Mouse (Mus musculus) neural tube, embryonic 12.5 days (tissue): ENCODE results near the gene Trabd2b. TPM values are rescaled to one million over a fixed set of nuclear protein-coding genes. Genes with fewer than 3 reads are reported as not detected.

Experiments used
- ATAC-seq: fragments of 200-750 bp; cut with Nextera tagmentation; 2 replicates; pipeline ENCODE4 v1.8.0; 2017; ENCODE audit warnings: low read depth, mild to moderate bottlenecking, moderate TSS enrichment, moderate library complexity; ENCODE audit not compliant: low FRiP score
- H3K27ac ChIP-seq: fragments of 300-500 bp; sonication (generic); 2 replicates; pipeline ENCODE4 v1.5.1; 2016
- H3K27me3 ChIP-seq: fragments of 300-500 bp; sonication (generic); replicated peaks from 2 replicates; pipeline ENCODE4 v1.6.1; 2016; ENCODE audit warnings: mild to moderate bottlenecking
- H3K36me3 ChIP-seq: fragments of 300-500 bp; sonication (generic); 2 replicates; pipeline ENCODE4 v1.6.1; 2016; ENCODE audit warnings: mild to moderate bottlenecking
- H3K4me1 ChIP-seq: fragments of 300-500 bp; sonication (generic); 2 replicates; pipeline ENCODE4 v1.6.1; 2016
- H3K4me2 ChIP-seq: fragments of 300-500 bp; sonication (generic); replicated peaks from 2 replicates; pipeline ENCODE4 v1.6.1; 2016; ENCODE audit warnings: mild to moderate bottlenecking
- H3K4me3 ChIP-seq: fragments of 300-500 bp; sonication (generic); 2 replicates; pipeline ENCODE4 v1.5.1; 2016
- H3K9ac ChIP-seq: fragments of 300-500 bp; sonication (generic); 2 replicates; pipeline ENCODE4 v1.6.1; 2016; ENCODE audit warnings: mild to moderate bottlenecking
- H3K9me3 ChIP-seq: fragments of 300-500 bp; sonication (generic); 2 replicates; pipeline ENCODE4 v1.6.1; 2016; ENCODE audit warnings: mild to moderate bottlenecking
- WGBS: fragments of 180-500 bp; shearing (Covaris S2); methylation state at CpG from one replicate; pipeline ENCODE4 v1.1.7; 2016; 5-methylcytosine and 5-hydroxymethylcytosine counted together
- polyA plus RNA-seq: library from polyadenylated mRNA; unstranded; fragments of >200 nt; fragmentation: Nextera tagmentation; extraction: Ambion mirVana; gene quantifications from 2 replicates; pipeline ENCODE4 v1.2.1, GENCODE M21; 2016

Trabd2b gene
- polyA plus RNA-seq, 1 experiment from 2014 or later: 1.6 TPM

DNA sequence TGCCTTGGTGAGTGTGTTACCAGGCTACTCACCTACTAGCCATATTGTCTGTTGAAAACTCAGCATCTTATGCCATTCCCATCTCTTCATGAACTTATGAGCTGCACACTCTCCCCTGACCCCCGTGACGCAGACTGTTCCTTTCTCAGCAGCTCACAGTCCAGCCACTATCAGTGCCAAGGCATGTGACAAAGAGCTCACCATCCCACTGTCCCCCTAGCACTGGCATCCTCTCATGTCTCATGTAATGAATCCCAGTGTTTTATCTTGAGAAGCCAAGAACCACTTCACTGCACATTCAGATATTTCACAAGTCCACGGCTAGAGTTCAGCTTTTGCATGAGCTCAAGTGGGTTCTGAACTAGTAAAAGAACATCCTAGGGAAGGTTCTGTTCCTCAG, 105.1 kb downstream of the Trabd2b start:
- no peak overlapping the region for H3K4me3 ChIP-seq
- WGBS: 88% methylated on average over 3 of the region's 3 CpGs
- no peak overlapping the region for H3K4me2 ChIP-seq
- ATAC-seq: no peak
- H3K9ac ChIP-seq: no peak overlapping the region
- no peaks in the 10 kb centered on the region for H3K36me3 ChIP-seq
- H3K27me3 ChIP-seq: no peaks in the 10 kb centered on the region
- no peak overlapping the region for H3K27ac ChIP-seq
- H3K4me1 ChIP-seq: no peaks in the 10 kb centered on the region
- H3K9me3 ChIP-seq: no peaks in the 10 kb centered on the region

DNA sequence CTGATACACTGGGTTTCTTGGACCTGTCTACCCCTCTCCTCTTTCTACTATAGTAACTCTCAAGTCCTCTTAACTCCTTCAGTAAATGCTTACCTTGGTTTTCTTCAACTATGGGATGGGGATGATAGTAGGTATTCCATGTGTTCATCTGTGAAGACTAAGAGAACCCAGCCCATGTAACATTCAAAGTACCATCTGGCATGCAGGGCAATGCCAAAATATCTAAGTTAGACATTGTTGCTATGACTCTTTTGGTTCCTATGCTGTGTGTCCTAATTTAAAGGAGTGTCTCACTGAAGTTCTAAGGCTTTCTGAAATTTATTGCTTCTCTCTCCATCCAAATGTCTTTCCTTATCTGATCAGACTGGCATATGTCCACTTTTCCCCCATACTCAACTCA, 106.6 kb downstream of the Trabd2b start:
- no peaks in the 10 kb centered on the region for H3K27me3 ChIP-seq
- no peak overlapping the region for H3K4me2 ChIP-seq
- H3K4me1 ChIP-seq: no peaks in the 10 kb centered on the region
- no peaks in the 10 kb centered on the region for H3K9me3 ChIP-seq
- H3K27ac ChIP-seq: no peak overlapping the region
- H3K4me3 ChIP-seq: no peak overlapping the region
- no peaks in the 10 kb centered on the region for H3K36me3 ChIP-seq
- no peak overlapping the region for H3K9ac ChIP-seq
- no peak for ATAC-seq

DNA sequence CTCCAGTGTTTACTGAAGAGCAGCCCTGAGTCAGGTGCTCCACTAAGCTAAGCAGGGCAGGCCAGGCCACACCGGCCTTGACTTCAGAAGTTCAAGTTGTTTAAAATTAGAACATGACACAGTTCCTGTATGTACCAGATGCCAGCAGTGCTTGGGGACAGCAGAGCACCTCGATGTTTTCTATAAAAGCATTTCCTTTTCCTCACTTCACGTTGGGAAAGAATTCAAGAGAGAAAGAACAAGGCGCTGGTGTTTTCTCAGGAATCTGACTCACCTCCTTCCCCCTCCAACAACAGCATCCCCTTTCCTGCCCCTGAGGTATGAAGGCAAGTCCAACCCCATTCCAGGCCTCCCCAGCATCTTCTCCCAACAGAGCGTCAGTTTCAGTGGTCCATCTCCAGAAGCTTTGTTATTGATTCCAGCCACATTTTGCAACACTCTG, 108.8 kb downstream of the Trabd2b start:
- H3K27me3 ChIP-seq: no peaks in the 10 kb centered on the region
- H3K4me1 ChIP-seq: no peaks in the 10 kb centered on the region
- no peak overlapping the region for H3K4me2 ChIP-seq
- H3K4me3 ChIP-seq: no peak overlapping the region
- WGBS: 86% methylated on average over 5 of the region's 5 CpGs
- no peaks in the 10 kb centered on the region for H3K36me3 ChIP-seq
- no peak overlapping the region for H3K27ac ChIP-seq
- no peaks in the 10 kb centered on the region for H3K9me3 ChIP-seq
- ATAC-seq: no peak
- H3K9ac ChIP-seq: no peak overlapping the region

DNA sequence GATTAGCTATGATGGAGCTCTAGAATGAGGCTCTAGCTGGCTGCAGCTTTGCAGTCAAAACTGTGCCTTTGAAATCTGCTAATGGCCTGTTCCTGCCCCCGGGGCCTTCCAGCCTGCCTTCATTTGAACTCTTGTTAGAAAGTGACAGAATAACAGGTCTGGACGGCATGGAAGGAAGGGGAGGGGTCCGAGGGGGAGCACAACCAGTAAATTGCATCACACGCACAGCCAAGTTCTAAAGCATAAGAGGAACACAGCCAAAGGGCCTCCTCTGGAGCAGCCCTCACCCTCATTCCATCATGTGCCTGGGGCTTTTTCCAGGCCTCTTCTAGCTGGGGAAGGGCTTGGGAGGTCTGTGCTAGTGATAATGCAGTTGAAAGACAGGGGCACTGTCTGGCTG, 110.1 kb downstream of the Trabd2b start:
- Histone ChIP-seq H3K9ac (no peak overlapping the region), H3K27ac (no peak overlapping the region), H3K4me1 (no peaks in the 10 kb centered on the region), H3K36me3 (no peaks in the 10 kb centered on the region), H3K27me3 (no peaks in the 10 kb centered on the region), H3K9me3 (no peaks in the 10 kb centered on the region), H3K4me3 (no peak overlapping the region), H3K4me2 (no peak overlapping the region)
- WGBS: 31% methylated on average over 4 of the region's 4 CpGs
- ATAC-seq: no peak

DNA sequence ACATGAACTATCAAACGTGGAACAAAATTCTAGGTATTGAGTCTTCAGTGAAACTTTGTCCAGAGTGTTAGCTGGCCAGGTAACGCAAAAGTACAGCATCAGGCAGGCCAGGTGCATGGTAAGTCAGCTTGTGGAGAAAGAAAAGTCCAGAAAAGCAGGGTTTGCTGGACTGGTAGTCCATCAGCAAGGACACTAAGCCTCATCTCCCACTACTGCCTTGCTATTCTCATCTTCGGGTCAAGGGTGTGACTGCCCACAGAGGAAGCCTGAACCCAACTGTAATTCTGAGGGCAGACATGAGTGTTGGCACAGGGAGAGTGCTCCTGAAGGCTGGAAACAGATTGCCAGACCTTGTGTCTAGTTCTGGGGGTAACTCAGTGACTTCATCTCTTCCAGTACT, 111.5 kb downstream of the Trabd2b start:
- 85% methylated on average over 3 of the region's 3 CpGs for WGBS
- no peak for ATAC-seq

DNA sequence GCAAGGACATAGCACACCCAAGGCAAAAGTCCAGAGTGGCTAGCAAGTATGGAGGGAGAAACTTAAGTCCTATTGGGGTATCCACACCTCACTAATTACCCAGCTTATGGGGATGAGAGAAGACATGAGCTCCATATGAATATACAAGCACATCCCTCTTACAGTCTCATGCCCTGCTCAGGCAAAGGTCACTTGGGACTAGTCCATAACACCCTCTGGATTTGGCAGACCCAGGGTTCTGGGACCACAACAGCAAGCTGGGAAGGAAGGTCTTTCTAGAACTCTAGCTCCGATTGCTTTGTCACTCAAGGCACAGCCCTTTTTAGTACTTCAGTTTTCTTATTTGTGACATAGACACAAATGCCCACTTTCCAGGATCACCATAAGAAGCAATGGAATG, 112.0 kb downstream of the Trabd2b start:
- Histone ChIP-seq H3K4me1 (no peaks in the 10 kb centered on the region), H3K9ac (no peak overlapping the region), H3K4me3 (no peak overlapping the region), H3K27me3 (no peaks in the 10 kb centered on the region), H3K9me3 (no peaks in the 10 kb centered on the region), H3K4me2 (no peak overlapping the region), H3K27ac (no peak overlapping the region), H3K36me3 (no peaks in the 10 kb centered on the region)
- WGBS: 95% methylated on average over 1 of the region's 1 CpGs
- ATAC-seq: no peak

More for the DNA sequence above, 111.5 kb downstream of the Trabd2b start:
- no peaks in the 10 kb centered on the region for H3K27me3 ChIP-seq
- no peak overlapping the region for H3K27ac ChIP-seq
- H3K36me3 ChIP-seq: no peaks in the 10 kb centered on the region
- H3K9me3 ChIP-seq: no peaks in the 10 kb centered on the region
- H3K4me3 ChIP-seq: no peak overlapping the region
- H3K4me2 ChIP-seq: no peak overlapping the region
- H3K4me1 ChIP-seq: no peaks in the 10 kb centered on the region
- no peak overlapping the region for H3K9ac ChIP-seq

DNA sequence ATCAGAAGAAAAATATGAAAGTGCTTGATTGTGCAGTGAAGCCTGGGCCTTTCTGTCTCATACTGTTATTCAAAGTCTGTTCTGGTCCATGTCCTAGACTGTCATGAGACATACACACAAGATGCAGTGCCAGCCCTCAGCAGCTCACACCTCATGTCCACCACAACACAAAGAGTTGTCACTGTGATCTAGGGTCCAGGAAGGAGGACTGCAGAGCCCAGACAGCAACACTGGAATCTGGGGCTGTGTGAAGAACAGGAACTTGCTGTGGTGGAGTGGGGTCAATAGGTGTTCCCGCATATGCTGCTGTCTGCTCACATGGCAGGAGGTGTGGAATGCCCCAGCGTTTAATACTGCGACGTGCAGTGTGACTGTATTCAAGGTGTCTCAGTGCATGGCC, 112.8 kb downstream of the Trabd2b start:
- Histone ChIP-seq H3K36me3 (no peaks in the 10 kb centered on the region), H3K4me2 (no peak overlapping the region), H3K4me1 (0 out of 2 replicates have a peak, but pooled peaks cover 5% of the 10 kb centered on the region), H3K4me3 (no peak overlapping the region), H3K27me3 (no peaks in the 10 kb centered on the region), H3K9me3 (no peaks in the 10 kb centered on the region), H3K9ac (no peak overlapping the region), H3K27ac (no peak overlapping the region)
- 80% methylated on average over 4 of the region's 4 CpGs for WGBS
- no peak for ATAC-seq

DNA sequence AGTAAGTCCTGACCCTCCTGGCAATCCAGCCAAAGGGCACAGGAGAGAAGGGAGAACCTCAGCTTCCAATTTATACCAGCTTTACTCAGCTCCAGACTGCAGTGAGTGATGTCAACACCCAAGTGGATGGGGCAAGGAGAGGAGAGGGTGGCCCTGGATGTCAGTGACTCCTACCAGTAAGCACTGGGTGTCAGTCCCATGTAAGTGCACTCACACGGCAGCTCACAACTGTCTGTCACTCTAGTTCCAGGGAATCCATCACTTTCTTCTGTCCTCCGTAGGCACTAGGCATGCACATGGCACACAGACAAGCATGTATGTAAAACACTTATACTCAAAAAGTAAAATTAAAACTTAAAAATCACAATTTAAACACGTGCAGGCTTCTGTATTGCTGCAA, 113.4 kb downstream of the Trabd2b start:
- H3K4me3 ChIP-seq: no peak overlapping the region
- 0 out of 2 replicates have a peak, but pooled peaks cover 5% of the 10 kb centered on the region for H3K4me1 ChIP-seq
- H3K9me3 ChIP-seq: no peaks in the 10 kb centered on the region
- no peak overlapping the region for H3K27ac ChIP-seq
- H3K4me2 ChIP-seq: no peak overlapping the region
- no peaks in the 10 kb centered on the region for H3K36me3 ChIP-seq
- WGBS: 89% methylated on average over 3 of the region's 3 CpGs
- ATAC-seq: no peak
- H3K9ac ChIP-seq: no peak overlapping the region
- no peaks in the 10 kb centered on the region for H3K27me3 ChIP-seq

DNA sequence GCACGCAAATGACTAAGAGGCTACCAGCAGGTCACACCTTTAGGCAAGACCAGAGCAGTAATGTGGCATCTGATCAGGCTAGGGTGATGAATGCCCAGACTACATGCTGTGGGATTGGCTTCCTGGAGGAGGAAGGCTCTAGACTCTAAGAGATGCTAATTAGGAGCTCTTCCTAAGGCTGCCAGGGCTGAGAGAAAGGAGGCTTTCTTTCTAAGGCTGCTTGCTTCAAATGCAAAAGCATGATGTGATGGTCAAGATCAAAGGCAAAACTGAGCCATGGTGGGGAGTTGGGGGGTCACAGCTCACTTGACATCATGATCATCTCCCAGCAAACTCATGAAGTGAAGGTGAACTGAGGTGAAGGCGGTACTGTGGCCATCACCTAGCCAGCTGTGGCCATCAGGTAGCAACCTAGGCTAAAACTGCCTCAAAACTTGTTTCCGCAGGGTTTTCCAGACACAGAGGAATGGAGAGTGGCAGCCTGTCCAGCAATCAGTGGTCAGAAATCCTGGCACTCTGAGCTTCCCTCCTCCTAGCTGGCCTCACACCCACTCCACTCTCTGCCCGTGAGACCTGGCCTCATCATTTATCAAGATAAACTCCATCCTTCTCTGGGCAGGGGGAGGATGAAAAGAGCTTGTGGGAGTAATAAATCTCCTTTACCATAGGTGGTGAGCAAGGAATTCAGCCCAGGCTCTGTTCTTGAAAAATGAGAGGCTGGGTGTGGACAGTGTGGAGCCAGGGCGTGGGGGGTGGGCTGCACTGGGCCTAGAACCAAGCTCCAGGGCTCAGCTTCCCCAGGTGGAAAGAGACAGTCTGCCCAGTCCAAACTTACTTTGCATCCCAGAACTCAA, 117.0 kb downstream of the Trabd2b start:
- H3K9ac ChIP-seq: no peak overlapping the region
- H3K4me2 ChIP-seq: no peak overlapping the region
- ATAC-seq: peak; percentile 17; the same call in 1 of the 2 replicates
- H3K27me3 ChIP-seq: no peaks in the 10 kb centered on the region
- 0 out of 2 replicates have a peak, but pooled peaks cover 5% of the 10 kb centered on the region for H3K4me1 ChIP-seq
- no peaks in the 10 kb centered on the region for H3K36me3 ChIP-seq
- H3K9me3 ChIP-seq: no peaks in the 10 kb centered on the region
- H3K27ac ChIP-seq: no peak overlapping the region
- WGBS: 60% methylated on average over 5 of the region's 5 CpGs
- no peak overlapping the region for H3K4me3 ChIP-seq

DNA sequence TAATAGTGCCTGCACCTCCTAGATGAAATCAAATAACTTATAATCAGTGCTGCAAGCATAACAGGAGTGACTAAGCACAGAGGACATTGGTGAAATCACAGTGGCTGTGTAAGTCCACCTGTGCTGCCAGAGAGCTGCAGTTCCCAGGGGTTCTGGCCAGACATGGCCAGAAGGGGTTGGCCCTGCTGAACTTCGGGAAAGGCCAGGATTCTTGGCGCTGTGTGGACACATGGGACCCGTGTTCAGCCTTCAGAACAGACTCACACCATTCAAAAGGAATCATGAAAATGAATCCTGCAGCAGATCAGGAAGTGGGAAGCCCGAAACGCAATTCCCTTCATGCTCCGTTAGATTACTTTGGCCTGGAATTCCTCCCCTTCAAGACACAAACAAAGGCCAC, 125.1 kb downstream of the Trabd2b start:
- Histone ChIP-seq H3K27me3 (no peaks in the 10 kb centered on the region), H3K4me2 (no peak overlapping the region), H3K4me1 (no peaks in the 10 kb centered on the region), H3K27ac (no peak overlapping the region), H3K9ac (no peak overlapping the region), H3K36me3 (no peaks in the 10 kb centered on the region), H3K4me3 (no peak overlapping the region), H3K9me3 (no peaks in the 10 kb centered on the region)
- WGBS: 56% methylated on average over 6 of the region's 6 CpGs
- ATAC-seq: no peak

DNA sequence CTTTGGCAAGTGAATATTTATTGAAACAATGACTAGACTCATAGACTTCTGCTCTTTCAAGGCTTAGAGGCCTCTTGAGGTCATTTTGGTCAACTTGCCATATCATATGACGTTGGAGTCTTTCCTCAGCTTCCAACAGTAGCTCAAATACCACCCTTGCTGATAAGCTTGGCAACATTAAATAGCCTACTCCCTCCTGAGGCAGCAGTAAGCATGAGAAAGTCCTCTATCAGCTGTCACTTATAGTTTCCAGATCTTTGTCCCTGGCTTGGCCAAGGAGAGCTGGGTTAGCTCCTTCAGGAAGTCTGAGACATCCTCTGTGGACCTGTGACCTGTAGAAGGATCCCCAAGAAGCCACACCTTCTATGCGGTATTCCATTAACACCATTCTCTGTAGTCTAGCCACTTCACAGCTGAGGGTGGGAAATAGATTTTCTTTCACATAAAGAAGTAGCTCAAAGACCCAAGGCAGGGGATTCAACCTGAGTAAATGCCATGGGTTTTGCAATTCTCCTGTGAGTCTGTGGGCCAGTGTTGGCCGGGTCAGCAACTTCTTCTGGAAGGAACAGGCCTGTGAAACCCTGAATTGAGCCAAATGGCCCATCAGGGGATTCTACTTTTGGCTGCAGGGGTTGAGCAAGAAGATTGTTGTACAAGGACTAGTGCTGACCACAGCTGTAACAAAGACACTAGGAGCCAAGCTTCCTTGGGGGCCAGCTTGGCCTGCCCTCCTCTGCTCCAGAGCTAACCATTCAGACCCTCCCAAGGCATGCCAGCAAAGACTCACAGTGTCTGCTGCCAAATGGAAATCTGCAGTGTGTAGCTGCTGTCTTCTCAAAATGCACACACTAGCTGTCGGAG, 127.6 kb downstream of the Trabd2b start:
- no peak for ATAC-seq
- Histone ChIP-seq H3K36me3 (no peaks in the 10 kb centered on the region), H3K4me1 (no peaks in the 10 kb centered on the region), H3K9ac (no peak overlapping the region), H3K4me3 (no peak overlapping the region), H3K27ac (no peak overlapping the region), H3K9me3 (no peaks in the 10 kb centered on the region), H3K4me2 (no peak overlapping the region), H3K27me3 (no peaks in the 10 kb centered on the region)
- 85% methylated on average over 4 of the region's 4 CpGs for WGBS

DNA sequence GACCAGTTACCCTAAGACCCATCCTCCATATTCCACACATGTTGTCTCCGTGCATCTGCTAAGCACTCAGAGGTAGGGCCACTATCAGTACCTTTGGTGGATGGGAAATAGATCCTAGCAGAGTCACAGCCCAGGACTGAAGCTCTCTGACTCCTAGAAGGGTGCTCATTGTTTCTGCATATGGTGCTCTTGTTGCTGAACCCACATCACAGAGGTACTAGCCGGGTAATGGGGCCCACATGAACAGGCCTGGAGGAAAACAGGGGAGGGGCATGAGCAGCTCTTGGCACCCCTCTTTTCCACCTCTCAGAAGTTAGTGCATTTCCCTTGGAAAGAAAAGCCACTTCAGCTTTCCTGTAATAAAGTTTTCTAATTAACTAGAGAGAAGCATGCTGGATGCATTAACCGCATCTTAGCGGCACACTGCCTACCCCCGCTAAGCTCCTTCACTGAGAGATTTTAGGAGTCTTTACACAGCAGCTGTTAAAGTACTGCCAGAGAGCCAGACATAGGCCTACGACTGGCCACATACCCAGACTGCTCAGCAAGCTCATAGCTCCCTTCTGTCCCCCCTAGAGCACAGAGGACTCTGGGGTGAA, 131.0 kb downstream of the Trabd2b start:
- Histone ChIP-seq H3K4me3 (no peak overlapping the region), H3K27me3 (no peaks in the 10 kb centered on the region), H3K27ac (no peak overlapping the region), H3K36me3 (no peaks in the 10 kb centered on the region), H3K9me3 (no peaks in the 10 kb centered on the region), H3K4me2 (no peak overlapping the region), H3K9ac (no peak overlapping the region), H3K4me1 (no peaks in the 10 kb centered on the region)
- WGBS: 75% methylated on average over 6 of the region's 6 CpGs
- ATAC-seq: no peak
